Mouse (Mus musculus): Measurements from ENCODE around the gene Tmem213. TPM values are rescaled to one million over a fixed set of nuclear protein-coding genes. Genes with fewer than 3 reads are reported as not detected.
A peak's percentile ranks its signal among the peaks of the same experiment; 100 is the strongest.

The Tmem213 gene
- polyA plus RNA-seq (2014; fragmentation: Nextera tagmentation; extraction: Ambion mirVana), result not detected in 2 replicates

- Histone ChIP-seq H3K36me3 (ENCODE audit: control insufficient read depth, insufficient read depth, low read length) (no peaks in the 10 kb centered on the region), H3K27ac (ENCODE audit: low read depth, low read length) (no peak within 1 kb of the TSS), H3K27me3 (ENCODE audit: control insufficient read depth, insufficient read depth, low read length) (no peaks in the 10 kb centered on the region), H3K4me1 (ENCODE audit: control insufficient read depth, insufficient read depth, low read length) (no peaks in the 10 kb centered on the region), H3K4me2 (ENCODE audit: low read depth, low read length) (no peak within 1 kb of the TSS), H3K9ac (replicated peaks; ENCODE audit: low read depth, low read length) (no peak within 1 kb of the TSS), H3K9me3 (ENCODE audit: control insufficient read depth, low read length) (no peaks in the 10 kb centered on the region), H3K4me3 (ENCODE audit: low read depth, low read length) (no peak within 1 kb of the TSS)
- WGBS, result 42% methylated on average over 9 of the region's 9 CpGs
- peak; percentile 17; the same call in 1 of the 2 replicates for ATAC-seq (ENCODE audit: low read depth)
Measured at GRCm38 (mm10) chr6:38109160-38109795, at the start of gene Tmem213. Tmem213 (plus strand) TSS chr6:38109255.

GRCm38 (mm10) chr6:38064621-38065020 lies 44.4 kb upstream of the Tmem213 start:
- no peak overlapping the region for H3K4me3 ChIP-seq (ENCODE audit: low read depth, low read length)
- no peaks in the 10 kb centered on the region for H3K9me3 ChIP-seq (ENCODE audit: control insufficient read depth, low read length)
- no peak overlapping the region for H3K27ac ChIP-seq (ENCODE audit: low read depth, low read length)
- no peak overlapping the region for H3K9ac ChIP-seq (replicated peaks; ENCODE audit: low read depth, low read length)
- no peak overlapping the region for H3K4me2 ChIP-seq (ENCODE audit: low read depth, low read length)
- H3K4me1 ChIP-seq (ENCODE audit: control insufficient read depth, insufficient read depth, low read length), result 0 out of 2 replicates have a peak, but pooled peaks cover 4% of the 10 kb centered on the region
- no peaks in the 10 kb centered on the region for H3K36me3 ChIP-seq (ENCODE audit: control insufficient read depth, insufficient read depth, low read length)
- 90% methylated on average over 2 of the region's 2 CpGs for WGBS
- H3K27me3 ChIP-seq (ENCODE audit: control insufficient read depth, insufficient read depth, low read length), result no peaks in the 10 kb centered on the region
- ATAC-seq (ENCODE audit: low read depth), result no peak

- no peaks in the 10 kb centered on the region for H3K27me3 ChIP-seq (ENCODE audit: control insufficient read depth, insufficient read depth, low read length)
- H3K36me3 ChIP-seq (ENCODE audit: control insufficient read depth, insufficient read depth, low read length), result no peaks in the 10 kb centered on the region
- 0 out of 2 replicates have a peak, but pooled peaks cover 4% of the 10 kb centered on the region for H3K4me1 ChIP-seq (ENCODE audit: control insufficient read depth, insufficient read depth, low read length)
- no peaks in the 10 kb centered on the region for H3K9me3 ChIP-seq (ENCODE audit: control insufficient read depth, low read length)
- H3K4me3 ChIP-seq (ENCODE audit: low read depth, low read length), result no peak overlapping the region
- no peak overlapping the region for H3K4me2 ChIP-seq (ENCODE audit: low read depth, low read length)
- no peak; the same call in 1 of the 2 replicates for ATAC-seq (ENCODE audit: low read depth)
- no peak overlapping the region for H3K27ac ChIP-seq (ENCODE audit: low read depth, low read length)
- H3K9ac ChIP-seq (replicated peaks; ENCODE audit: low read depth, low read length), result no peak overlapping the region
- WGBS, result 60% methylated on average over 3 of the region's 3 CpGs
Measured at GRCm38 (mm10) chr6:38065122-38065500, 43.9 kb upstream of the Tmem213 start.

GRCm38 (mm10) chr6:38065501-38066122 lies 43.4 kb upstream of the Tmem213 start:
- no peak overlapping the region for H3K4me2 ChIP-seq (ENCODE audit: low read depth, low read length)
- H3K36me3 ChIP-seq (ENCODE audit: control insufficient read depth, insufficient read depth, low read length), result no peaks in the 10 kb centered on the region
- H3K27me3 ChIP-seq (ENCODE audit: control insufficient read depth, insufficient read depth, low read length), result no peaks in the 10 kb centered on the region
- no peak overlapping the region for H3K27ac ChIP-seq (ENCODE audit: low read depth, low read length)
- no peaks in the 10 kb centered on the region for H3K9me3 ChIP-seq (ENCODE audit: control insufficient read depth, low read length)
- 72% methylated on average over 11 of the region's 11 CpGs for WGBS
- H3K4me1 ChIP-seq (ENCODE audit: control insufficient read depth, insufficient read depth, low read length), result 0 out of 2 replicates have a peak, but pooled peaks cover 4% of the 10 kb centered on the region
- no peak overlapping the region for H3K4me3 ChIP-seq (ENCODE audit: low read depth, low read length)
- H3K9ac ChIP-seq (replicated peaks; ENCODE audit: low read depth, low read length), result no peak overlapping the region
- peak; percentile 65; the same call in 1 of the 2 replicates for ATAC-seq (ENCODE audit: low read depth)

GRCm38 (mm10) chr6:38066215-38066614 lies 42.8 kb upstream of the Tmem213 start:
- H3K4me1 ChIP-seq (ENCODE audit: control insufficient read depth, insufficient read depth, low read length), result 0 out of 2 replicates have a peak, but pooled peaks cover 4% of the 10 kb centered on the region
- no peak overlapping the region for H3K4me2 ChIP-seq (ENCODE audit: low read depth, low read length)
- WGBS, result 8% methylated on average over 5 of the region's 5 CpGs
- H3K36me3 ChIP-seq (ENCODE audit: control insufficient read depth, insufficient read depth, low read length), result no peaks in the 10 kb centered on the region
- H3K4me3 ChIP-seq (ENCODE audit: low read depth, low read length), result no peak overlapping the region
- peak; percentile 92 for ATAC-seq (ENCODE audit: low read depth)
- H3K27me3 ChIP-seq (ENCODE audit: control insufficient read depth, insufficient read depth, low read length), result no peaks in the 10 kb centered on the region
- H3K9ac ChIP-seq (replicated peaks; ENCODE audit: low read depth, low read length), result no peak overlapping the region
- H3K9me3 ChIP-seq (ENCODE audit: control insufficient read depth, low read length), result no peaks in the 10 kb centered on the region
- no peak overlapping the region for H3K27ac ChIP-seq (ENCODE audit: low read depth, low read length)

- Histone ChIP-seq H3K27me3 (ENCODE audit: control insufficient read depth, insufficient read depth, low read length) (no peaks in the 10 kb centered on the region), H3K9me3 (ENCODE audit: control insufficient read depth, low read length) (no peaks in the 10 kb centered on the region), H3K36me3 (ENCODE audit: control insufficient read depth, insufficient read depth, low read length) (no peaks in the 10 kb centered on the region), H3K4me2 (ENCODE audit: low read depth, low read length) (no peak overlapping the region), H3K4me3 (ENCODE audit: low read depth, low read length) (no peak overlapping the region), H3K4me1 (ENCODE audit: control insufficient read depth, insufficient read depth, low read length) (no peaks in the 10 kb centered on the region), H3K9ac (replicated peaks; ENCODE audit: low read depth, low read length) (no peak overlapping the region), H3K27ac (ENCODE audit: low read depth, low read length) (no peak overlapping the region)
- ATAC-seq (ENCODE audit: low read depth), result no peak
- 94% methylated on average over 4 of the region's 4 CpGs for WGBS
Measured at GRCm38 (mm10) chr6:38071256-38071655, 37.8 kb upstream of the Tmem213 start.

GRCm38 (mm10) chr6:38072137-38072796 lies 36.8 kb upstream of the Tmem213 start:
- Histone ChIP-seq H3K9me3 (ENCODE audit: control insufficient read depth, low read length) (no peaks in the 10 kb centered on the region), H3K36me3 (ENCODE audit: control insufficient read depth, insufficient read depth, low read length) (no peaks in the 10 kb centered on the region), H3K4me1 (ENCODE audit: control insufficient read depth, insufficient read depth, low read length) (no peaks in the 10 kb centered on the region), H3K9ac (replicated peaks; ENCODE audit: low read depth, low read length) (no peak overlapping the region), H3K27ac (ENCODE audit: low read depth, low read length) (no peak overlapping the region), H3K27me3 (ENCODE audit: control insufficient read depth, insufficient read depth, low read length) (no peaks in the 10 kb centered on the region), H3K4me2 (ENCODE audit: low read depth, low read length) (no peak overlapping the region), H3K4me3 (ENCODE audit: low read depth, low read length) (no peak overlapping the region)
- 69% methylated on average over 5 of the region's 5 CpGs for WGBS
- no peak for ATAC-seq (ENCODE audit: low read depth)

DNA sequence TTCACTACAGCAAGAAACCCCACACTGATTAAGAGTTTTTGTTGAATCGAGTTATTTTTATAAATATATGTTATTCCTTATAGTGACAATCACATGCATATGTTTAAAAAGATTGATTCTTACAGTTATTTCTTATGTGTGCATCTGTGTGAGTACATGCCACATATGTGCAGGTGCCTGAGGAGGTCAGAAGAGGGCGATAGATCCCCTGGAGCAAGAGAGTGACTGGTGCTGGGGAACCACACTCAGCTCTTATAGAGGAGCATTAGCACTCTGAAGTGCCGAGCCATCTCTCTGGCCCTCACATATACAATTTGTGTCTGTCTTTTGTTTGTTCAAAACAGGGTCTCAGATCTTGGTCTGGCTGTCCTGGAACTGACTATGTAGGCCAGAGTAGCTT lies 35.5 kb upstream of the Tmem213 start:
- H3K9me3 ChIP-seq (ENCODE audit: control insufficient read depth, low read length), result no peaks in the 10 kb centered on the region
- no peak for ATAC-seq (ENCODE audit: low read depth)
- no peaks in the 10 kb centered on the region for H3K27me3 ChIP-seq (ENCODE audit: control insufficient read depth, insufficient read depth, low read length)
- no peak overlapping the region for H3K4me3 ChIP-seq (ENCODE audit: low read depth, low read length)
- no peak overlapping the region for H3K4me2 ChIP-seq (ENCODE audit: low read depth, low read length)
- no peak overlapping the region for H3K9ac ChIP-seq (replicated peaks; ENCODE audit: low read depth, low read length)
- WGBS, result 91% methylated on average over 3 of the region's 3 CpGs
- no peak overlapping the region for H3K27ac ChIP-seq (ENCODE audit: low read depth, low read length)
- no peaks in the 10 kb centered on the region for H3K4me1 ChIP-seq (ENCODE audit: control insufficient read depth, insufficient read depth, low read length)
- H3K36me3 ChIP-seq (ENCODE audit: control insufficient read depth, insufficient read depth, low read length), result no peaks in the 10 kb centered on the region

- no peak overlapping the region for H3K4me3 ChIP-seq (ENCODE audit: low read depth, low read length)
- 79% methylated on average over 4 of the region's 4 CpGs for WGBS
- no peak overlapping the region for H3K4me2 ChIP-seq (ENCODE audit: low read depth, low read length)
- H3K27me3 ChIP-seq (ENCODE audit: control insufficient read depth, insufficient read depth, low read length), result no peaks in the 10 kb centered on the region
- no peaks in the 10 kb centered on the region for H3K4me1 ChIP-seq (ENCODE audit: control insufficient read depth, insufficient read depth, low read length)
- ATAC-seq (ENCODE audit: low read depth), result no peak
- no peak overlapping the region for H3K27ac ChIP-seq (ENCODE audit: low read depth, low read length)
- no peaks in the 10 kb centered on the region for H3K36me3 ChIP-seq (ENCODE audit: control insufficient read depth, insufficient read depth, low read length)
- H3K9ac ChIP-seq (replicated peaks; ENCODE audit: low read depth, low read length), result no peak overlapping the region
- H3K9me3 ChIP-seq (ENCODE audit: control insufficient read depth, low read length), result no peaks in the 10 kb centered on the region
Measured at GRCm38 (mm10) chr6:38080364-38080763, 28.7 kb upstream of the Tmem213 start.

All from neural tube, embryonic 14.5 days (tissue).